Mouse (Mus musculus): ENCODE data around the gene Wfdc9.

Wfdc9 gene

DNA sequence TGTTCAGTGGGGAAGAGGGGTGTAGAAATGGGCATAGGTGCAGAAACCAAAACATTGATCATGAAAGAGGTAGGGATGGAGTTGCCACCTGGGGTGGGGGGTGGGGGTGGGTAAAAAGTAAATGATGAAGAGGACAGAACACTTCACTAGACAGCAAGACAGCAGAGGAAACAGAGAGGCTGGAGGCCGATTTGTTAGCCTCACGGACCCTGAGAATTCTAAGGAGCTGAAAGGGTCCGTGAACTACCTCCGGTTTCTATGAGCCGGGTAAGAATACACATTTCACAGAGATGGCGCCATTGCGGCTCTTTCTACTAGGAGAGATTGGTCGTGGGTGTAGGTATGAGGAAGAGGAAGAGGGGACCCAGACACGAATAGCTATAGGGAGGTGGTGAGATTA, at the start of gene Wfdc9:
Gene Wfdc9, minus strand, starts transcription at position 101 of the 400 bp plus-strand sequence.
- no peak for DNase-seq (ENCODE audit: low read depth in 2 of 2, low spot score in 2 of 2)

DNA sequence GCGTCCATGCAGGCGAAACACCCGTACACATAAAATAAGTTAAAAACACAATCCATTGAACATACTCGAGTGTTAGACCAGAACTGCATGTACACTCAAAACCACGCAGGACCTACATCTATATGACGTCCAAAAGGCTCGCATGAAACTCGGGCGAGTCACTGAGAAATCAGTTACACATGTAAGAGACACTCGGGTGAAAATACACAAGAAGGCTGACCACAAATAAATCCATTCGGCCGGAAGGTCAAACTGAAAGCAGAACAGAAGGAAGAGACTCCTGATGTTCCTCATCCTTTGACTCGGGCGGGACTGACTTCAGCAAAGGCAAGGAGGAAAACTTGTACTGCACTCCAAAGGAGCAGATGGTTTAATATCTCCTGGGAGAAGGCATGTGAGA, 49.6 kb upstream of the Wfdc9 start:
- no peak for DNase-seq (ENCODE audit: low read depth in 2 of 2, low spot score in 2 of 2)

DNA sequence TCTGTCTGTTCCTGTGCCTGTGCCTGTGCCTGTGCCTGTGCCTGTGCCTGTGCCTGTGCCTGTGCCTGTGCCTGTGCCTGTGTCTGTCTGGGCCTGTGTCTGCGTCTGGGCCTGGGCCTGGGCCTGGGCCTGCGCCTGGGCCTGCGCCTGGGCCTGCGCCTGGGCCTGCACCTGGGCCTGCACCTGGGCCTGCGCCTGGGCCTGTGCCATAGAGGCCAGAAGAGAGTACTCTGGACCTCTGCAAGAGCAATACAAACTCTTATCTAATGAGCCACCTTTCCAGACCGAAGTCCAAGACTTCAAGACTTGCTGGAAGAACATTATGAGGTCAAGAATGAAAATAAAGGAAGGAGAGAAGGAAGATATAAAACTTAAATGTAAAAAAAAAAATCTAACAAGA, 48.9 kb upstream of the Wfdc9 start:
- no peak for DNase-seq (ENCODE audit: low read depth in 2 of 2, low spot score in 2 of 2)

DNA sequence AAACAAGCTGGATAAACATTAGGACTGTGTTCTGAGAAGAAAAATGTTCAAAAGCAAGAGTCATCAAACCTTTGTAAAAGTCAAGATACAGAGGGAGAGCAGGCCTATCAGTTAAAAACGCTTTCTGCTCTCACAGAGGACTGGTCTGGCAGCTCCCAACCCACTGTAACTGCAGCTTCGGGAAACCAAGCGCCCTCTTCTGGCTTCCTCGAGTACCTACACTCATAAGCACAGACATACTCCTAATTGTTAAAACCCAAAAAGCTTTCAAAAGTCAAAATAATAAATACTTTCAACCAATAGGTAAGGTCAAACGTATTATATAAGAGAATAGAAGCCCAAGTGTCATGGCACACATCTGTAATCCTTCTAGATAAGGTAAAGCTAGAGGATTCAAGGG, 47.9 kb upstream of the Wfdc9 start:
- DNase-seq (ENCODE audit: low read depth in 2 of 2, low spot score in 2 of 2): no peak

DNA sequence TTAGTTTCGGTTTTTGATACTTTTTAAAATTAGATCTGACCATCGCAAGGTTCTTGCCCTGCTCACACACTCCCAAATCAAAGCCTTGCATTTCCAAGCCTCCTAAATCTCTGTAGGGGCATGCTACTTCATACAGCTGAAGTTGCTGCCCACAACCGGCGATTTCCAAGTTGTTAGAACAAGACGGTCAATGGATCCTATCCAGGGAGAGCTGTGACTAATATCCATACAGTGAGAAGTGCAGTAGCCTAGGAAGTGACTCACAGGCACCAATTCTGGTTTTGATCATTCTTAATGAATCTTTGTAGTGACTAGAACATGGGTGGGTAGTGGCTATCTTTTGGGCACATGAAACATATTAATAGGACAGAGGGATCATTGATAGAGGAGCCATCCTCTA, 45.4 kb upstream of the Wfdc9 start:
- DNase-seq (ENCODE audit: low read depth in 2 of 2, low spot score in 2 of 2): no peak

DNA sequence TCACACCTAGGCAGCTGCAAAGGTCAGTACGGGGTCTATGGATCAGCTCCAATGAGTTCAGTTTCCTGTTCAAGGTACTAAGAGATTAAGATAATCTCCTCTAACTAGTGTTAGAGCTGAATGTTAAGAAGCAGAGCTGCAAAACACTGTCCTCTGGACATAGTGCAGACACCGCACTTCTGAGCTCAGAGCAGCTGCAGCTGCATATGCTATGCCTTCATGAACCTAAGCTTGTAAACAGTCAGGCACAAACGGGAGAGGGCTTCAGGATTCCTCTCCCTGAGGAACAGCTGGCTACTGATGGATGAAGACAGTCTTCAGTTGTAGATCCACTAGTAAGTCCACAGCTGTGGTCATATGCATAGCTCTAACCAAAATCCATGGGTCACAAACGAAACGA, 44.6 kb upstream of the Wfdc9 start:
- no peak for DNase-seq (ENCODE audit: low read depth in 2 of 2, low spot score in 2 of 2)

DNA sequence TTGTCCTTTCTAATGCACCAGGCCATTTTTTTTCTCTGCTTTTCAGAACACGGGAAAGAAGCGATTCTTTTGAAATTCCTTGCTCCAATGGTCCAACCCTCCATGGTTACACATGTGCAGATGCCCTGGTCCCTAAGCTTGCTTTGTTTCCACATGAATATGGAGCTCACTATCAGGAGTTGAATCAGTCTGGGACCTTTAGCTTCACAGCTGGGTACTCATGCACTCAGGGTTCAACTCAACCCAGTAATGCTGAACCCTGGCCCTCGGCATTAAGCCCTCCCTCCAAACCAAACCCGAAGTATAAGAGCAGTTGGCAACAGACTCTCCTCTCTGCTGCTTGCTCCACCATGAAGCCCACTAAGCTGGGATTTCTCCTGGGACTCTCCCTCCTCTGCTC, 41.8 kb upstream of the Wfdc9 start, which contains the start of gene Spint4:
Gene Spint4, plus strand, starts transcription at position 301 of the 400 bp plus-strand sequence.
- DNase-seq (ENCODE audit: low read depth in 2 of 2, low spot score in 2 of 2): no peak

DNA sequence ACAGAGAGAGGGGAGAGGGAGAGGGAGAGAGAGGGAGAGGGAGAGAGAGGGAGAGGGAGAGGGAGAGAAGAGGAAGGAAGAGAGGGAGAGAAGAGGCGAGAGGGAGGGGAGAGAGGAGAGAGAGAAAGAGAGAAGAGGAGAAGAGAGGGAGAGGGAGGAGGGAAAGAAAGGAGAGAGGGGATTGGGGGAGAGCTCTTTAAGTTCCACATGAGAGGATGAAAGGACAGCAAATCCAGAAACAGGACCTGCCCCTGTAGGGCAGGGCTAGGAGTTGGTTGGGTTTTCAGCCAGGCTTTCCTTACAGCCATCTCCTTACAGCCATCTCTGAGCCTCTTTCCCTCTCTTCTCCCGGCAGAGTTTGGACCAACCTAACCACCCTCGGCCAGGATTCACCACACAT, 28.4 kb upstream of the Wfdc9 start, which contains the start of gene Wfdc13:
Gene Wfdc13, plus strand, starts transcription at position 301 of the 400 bp plus-strand sequence.
- no peak for DNase-seq (ENCODE audit: low read depth in 2 of 2, low spot score in 2 of 2)

DNA sequence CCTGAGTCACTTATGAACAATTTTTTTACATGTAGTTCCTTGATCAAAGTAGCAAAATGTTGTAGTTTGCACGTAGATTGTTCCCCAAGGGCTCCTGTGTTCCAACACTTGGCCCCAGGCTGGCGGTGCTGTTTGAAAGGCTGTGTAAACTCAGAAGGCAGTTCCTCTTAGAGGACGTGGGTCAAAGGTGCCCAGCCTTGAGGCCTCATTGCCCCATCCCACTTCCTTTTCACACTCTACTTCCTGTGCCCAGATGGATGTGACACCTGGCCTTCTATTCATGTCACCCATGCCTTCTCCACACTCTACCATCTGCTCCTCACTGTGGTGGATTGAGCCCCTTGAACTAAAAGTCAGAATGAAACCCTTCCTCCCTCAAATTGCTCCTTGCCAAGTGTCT, 23.5 kb upstream of the Wfdc9 start:
- no peak for DNase-seq (ENCODE audit: low read depth in 2 of 2, low spot score in 2 of 2)

DNA sequence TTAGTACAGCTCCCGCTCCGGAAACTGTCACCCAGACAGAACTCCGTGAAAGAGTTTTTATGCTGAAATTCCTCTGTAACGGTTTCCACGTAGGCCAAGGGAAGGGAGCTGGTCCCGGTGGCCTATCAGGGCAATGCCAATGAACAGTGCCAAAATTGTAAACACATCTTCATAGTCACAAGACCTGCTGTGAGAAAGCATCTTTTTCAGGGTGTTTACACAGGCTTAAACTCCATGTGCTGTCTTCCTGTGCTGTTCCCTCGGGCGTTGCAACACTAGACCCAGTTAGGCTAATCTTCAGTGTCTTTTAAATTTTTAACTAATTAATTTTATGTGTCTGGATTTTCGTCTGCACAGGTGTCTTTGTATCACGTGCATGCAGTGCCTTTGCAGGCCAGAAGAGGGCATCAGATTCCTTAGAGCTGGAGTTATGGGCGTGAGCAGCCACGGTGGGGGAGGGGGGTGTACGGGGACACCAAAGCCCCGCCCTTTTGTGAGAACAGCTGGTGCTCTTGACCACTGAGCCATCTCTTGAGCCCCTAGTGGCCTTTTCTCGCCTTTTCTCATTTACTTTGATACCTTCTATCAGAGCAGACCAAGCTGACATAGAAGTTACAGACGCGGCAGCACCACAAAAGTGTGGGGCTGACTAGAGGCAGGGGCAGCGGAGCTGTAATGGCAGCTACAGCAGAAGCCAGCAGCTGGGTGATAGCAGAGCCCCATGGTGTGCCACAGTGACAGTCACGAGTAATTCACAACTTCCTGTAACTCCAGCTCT, 22.7 kb upstream of the Wfdc9 start:
- peak; percentile 20 to 53 for DNase-seq (ENCODE audit: low read depth in 2 of 2, low spot score in 2 of 2)

DNA sequence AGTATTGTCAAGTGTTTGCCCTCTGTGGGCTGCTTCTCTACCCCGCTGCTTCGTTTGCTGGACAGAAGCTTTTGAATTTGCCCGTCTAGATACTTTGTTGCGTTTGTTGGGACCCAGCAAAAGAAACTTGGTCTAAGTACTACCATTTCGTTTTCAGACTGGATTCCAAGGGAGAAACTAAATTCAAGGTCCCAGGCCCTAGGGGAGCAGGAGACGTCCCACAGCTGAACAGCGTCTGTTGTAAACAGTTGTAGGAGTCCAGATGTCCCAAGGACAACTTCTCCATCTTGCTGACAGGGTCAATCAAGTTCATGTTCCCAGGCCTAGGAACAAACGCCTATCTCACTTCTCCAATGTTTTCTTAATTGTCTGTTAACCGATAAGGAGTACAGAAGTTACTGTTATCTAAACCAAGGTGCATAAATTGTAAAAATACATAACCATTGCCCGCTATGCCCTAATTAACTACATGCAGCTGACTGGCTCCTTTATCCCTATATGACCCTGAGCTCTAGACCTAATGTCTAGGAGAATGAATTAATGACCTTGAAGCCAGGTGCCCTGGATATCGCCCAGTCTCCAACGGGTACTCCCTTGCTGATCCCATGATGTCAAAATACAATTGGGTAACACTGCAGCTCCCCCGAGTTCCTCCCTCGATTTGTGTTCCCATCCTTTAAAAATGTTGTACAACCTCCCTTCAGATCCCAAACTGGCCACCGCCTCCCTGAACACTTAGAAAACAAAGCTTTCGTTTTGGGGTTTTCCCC, 20.7 kb upstream of the Wfdc9 start:
- DNase-seq (ENCODE audit: low read depth in 2 of 2, low spot score in 2 of 2): no peak

DNA sequence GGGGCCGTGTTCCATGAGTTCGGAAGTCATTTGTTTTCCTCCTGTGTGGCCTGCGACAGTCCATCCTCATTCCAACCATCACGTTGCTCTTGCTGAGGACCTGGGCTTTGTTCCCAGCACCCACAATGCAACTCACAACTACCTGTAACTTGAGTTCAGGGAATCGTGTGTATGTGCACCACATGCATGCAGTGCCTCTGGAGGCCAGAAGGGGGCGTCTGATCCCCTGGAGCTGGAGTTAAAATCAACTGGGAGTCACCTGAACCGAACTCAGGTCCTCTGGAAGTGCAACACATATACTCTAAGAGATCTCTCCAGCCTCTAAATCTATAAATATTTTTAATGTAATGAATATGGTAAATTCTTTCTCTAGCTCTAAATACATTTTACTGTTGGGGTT, 19.7 kb upstream of the Wfdc9 start:
- no peak for DNase-seq (ENCODE audit: low read depth in 2 of 2, low spot score in 2 of 2)

DNA sequence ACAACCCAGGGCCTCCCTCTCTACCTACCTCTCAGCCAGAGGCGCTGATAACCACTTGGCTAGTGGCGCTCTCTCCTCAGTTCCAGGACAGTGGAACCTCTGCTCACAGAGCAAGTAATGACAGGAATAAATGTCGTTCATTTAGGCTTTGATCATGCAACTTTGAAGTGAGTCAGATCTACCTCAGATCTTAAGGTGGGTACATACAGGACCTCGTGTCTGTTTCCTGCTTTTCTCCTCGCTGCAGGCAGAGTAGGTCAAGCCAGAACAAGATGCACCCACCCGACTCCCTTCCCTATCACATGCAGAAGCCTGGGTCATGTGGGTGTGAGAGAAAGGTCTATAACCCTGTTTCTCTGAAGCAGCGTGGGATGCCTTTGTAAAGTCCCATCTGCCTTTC, 17.6 kb upstream of the Wfdc9 start, which contains the start of gene Wfdc11:
Gene Wfdc11, minus strand, starts transcription at position 101 of the 400 bp plus-strand sequence.
- DNase-seq (ENCODE audit: low read depth in 2 of 2, low spot score in 2 of 2): no peak

DNA sequence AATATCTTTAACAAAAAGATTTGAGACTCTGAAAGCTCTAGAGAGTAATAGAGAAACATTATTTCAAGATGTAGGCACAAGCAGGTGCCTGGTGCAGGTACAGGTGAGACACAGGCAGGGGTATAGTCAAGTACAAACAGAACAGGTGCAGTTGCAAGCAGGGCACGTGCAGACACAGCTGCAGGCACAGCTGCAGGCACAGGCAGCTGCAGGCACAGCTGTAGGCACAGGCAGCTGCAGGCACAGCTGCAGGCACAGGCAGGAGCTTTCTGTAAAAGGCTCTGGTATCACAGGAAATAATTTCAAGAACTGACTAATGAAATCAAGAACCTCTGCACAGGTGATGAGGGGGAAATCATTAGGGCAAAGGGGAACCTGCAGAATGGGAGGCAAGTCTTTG, 14.6 kb upstream of the Wfdc9 start:
- DNase-seq (ENCODE audit: low read depth in 2 of 2, low spot score in 2 of 2): no peak

DNA sequence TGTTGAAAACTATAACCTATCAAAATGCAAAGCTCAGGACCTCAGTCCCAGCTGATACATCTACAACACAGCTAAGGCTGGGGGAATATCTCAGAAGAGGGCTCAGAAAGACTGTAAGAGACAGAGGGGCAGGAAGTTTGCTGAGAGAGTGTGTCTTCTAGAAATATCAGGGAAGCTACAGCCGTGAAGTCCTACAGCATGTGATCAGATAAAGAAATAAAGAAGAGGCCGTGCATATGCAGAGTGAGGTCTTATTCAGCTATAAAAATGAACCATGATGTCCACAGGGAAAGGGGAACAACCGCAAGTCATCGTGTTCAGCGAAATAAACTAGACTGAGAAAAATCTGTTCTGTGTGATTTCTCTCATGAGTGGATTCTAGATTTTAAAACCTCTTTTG, 13.9 kb upstream of the Wfdc9 start:
- DNase-seq (ENCODE audit: low read depth in 2 of 2, low spot score in 2 of 2): no peak

DNA sequence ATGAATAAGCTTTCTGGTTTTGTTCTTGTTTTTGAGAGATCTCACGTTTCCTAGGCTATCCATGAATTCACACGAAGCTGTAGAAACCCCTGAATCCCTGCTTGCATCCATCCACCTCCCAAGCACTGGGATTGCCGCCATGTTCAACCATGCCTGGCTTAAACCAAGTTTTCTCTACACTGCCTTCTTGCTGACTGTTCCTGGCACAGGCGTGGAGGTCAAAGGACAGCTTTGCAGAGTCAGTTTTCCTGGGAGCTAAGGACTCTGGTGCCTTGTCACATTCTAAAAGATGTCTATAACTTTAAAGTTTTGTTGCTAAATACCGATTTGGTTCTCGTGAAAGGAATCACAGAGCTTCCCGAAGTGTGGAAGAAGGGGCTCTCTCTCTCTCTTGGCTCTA, 8.5 kb upstream of the Wfdc9 start:
- no peak for DNase-seq (ENCODE audit: low read depth in 2 of 2, low spot score in 2 of 2)

DNA sequence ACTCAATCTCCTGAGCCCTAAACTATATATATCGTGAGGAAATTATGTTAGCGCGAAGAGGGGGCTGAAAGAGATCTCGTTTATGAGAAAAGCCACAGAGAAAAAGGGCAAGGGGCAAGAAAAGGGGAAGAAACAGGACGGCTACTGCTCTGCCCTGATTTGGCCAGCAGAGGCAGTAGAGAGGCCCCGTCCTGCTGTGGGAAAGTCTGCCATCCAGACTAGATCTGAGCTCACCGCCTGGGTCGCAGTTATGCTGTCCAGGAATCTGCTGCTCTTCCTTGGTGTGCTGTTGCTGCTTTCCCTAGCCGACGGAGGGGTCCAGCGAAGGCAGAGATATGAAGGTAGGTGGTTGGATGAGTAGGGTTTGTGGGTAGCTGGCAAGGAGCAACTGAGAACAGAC, 525 bp downstream of the Wfdc9 start, which contains the start of gene Wfdc10:
Gene Wfdc10, plus strand, starts transcription at position 189 of the 400 bp plus-strand sequence.
- peak in 1 of 2 experiments; percentile 24 for DNase-seq (ENCODE audit: low read depth in 2 of 2, low spot score in 2 of 2)

DNA sequence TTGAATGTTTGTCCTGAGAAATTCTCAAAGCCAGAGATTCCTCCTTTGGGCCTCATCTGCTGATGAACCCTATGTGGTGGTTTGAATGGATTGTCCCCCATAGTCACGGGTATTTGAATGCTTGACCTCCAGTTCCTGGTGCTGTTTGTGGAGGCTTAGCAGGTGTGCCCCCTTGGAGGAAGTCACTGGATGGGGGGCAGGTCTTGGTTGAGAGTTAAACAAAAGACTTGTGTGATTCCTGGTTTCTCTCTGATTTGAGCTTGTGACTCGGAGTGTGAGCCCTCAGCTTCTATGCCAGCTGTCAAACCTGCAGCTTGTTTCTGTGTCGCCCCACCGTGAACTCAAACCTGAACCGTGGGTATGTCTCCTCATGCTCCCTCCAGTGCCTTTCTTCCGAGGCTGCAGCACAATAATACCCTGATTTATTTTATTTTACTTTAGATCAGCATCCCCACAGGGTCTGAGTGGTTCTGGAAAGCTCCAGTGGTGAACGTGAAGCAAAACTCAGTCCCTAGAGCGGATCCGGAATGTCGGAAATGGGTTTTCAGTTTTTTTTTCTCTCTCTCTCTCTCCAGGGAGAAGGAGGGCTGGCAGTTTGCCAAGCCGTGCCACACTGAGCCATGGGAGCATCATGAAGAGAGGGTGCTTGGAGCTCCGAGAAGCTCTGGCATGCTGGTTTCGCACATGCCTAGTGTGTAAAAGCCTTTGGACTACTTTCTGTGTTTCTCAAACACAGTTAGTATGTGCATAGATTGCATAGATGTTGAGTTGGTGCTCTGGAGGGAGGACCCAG, 14.3 kb downstream of the Wfdc9 start:
- DNase-seq (ENCODE audit: low read depth in 2 of 2, low spot score in 2 of 2): no peak

DNA sequence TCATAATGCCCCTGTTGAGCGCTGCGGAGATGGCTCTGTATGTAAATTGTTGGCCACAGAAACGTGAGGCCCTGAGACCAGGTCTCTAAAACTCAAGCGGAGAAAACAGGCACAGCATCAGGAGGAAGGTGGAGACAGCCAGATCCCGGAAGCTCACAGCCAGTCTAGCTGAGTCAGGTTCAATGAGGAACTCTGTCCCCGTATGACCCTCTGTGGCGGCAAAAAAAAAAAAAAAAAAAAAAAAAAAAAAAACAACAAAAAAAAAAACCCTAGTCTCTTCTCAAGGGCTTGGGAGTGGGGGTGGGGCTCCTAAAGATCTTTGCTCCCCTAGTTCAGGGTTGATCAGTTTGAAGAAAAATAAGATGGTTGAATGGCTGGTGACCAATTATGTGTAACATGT, 15.3 kb downstream of the Wfdc9 start:
- no peak for DNase-seq (ENCODE audit: low read depth in 2 of 2, low spot score in 2 of 2)

DNA sequence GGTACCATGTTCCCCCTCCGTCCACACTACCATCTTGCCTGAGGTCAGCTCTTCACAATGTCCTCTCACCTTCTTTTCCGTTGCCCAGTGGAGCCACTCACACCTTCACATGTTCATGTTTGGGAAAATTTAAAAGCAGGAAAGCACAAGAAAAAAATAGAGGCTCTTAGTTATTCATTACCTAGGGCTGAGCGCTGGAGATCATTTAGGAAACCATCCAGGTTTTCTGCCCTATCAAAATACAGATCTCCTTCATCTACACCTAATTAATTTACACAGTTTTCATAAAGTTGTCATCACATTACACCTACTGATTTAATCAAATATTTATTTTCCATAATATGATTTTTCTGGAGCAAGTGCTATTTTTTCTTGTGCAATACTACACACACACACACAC, 17.7 kb downstream of the Wfdc9 start, which contains the start of gene Wfdc16:
Gene Wfdc16, minus strand, starts transcription at position 101 of the 400 bp plus-strand sequence.
- no peak for DNase-seq (ENCODE audit: low read depth in 2 of 2, low spot score in 2 of 2)

DNA sequence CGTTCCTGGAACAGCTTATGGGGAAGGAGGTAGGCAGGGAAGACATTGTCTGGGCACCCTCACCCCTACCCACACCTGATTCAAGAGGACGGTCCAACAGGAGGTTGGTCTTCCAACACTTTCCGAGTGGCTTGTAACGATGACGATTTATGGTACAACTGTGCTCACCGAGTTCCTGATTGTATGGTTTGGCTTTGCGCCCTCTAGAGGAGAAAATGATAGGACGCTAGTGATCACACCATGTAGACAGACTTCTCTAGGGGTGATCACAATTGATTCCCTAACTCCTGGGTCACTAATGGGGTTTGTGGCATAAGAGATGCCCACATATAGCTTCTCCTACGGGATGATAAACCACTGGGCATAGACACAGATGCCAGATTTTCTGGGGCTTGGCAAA, 21.1 kb downstream of the Wfdc9 start:
- no peak for DNase-seq (ENCODE audit: low read depth in 2 of 2, low spot score in 2 of 2)
